Mouse (Mus musculus) liver, adult (tissue): Measurements from ENCODE around the gene Marveld3.

Source experiments
- GATA4 ChIP-seq: IDR thresholded peaks from 2 replicates; pipeline ENCODE4 v1.6.1; 2014; ENCODE audit warnings: mild to moderate bottlenecking, low read length; ENCODE audit not compliant: insufficient replicate concordance

The Marveld3 gene

DNA sequence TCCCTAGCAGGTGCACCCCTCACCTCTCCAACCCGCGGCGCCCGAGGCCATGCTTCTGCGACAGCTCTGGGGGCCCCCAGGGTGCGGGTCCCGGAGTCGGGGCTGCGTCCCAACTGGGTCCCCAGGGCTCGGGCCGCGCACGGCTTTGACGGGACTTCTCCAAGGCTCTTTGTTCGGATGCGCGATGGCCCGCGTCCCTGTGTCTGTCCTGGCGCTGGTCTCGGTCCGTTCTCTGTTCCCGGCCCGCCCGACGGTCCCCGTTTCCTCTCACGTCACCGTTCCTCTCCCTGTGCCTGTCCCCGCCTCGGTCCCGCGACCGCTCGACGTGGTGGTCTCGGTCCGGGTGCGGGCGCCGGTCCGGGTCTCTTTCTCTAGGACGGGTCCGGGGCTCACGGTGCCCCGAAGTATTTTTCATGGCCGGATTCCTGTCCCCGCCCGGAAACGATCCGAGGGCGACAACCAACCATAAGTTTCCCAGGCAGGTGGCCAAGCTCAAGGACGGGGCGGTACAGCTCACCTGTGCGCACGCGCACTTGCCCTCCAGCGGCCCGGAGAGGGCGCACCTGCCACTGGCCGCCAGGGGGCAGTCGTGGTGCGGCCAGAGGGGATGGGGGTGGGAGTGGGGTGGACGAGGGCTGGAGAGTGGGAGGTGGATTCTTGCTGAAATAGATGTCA is at the start of gene Marveld3:
Gene Marveld3, minus strand, starts transcription at position 511 of the 675 bp plus-strand sequence.
- no peak for TF ChIP-seq GATA4

- TF ChIP-seq GATA4: no peak
Observed at GRCm38 (mm10) chr8:110010868-110011267, 48.9 kb upstream of the Marveld3 start.

- TF ChIP-seq GATA4: no peak
Observed at GRCm38 (mm10) chr8:110008995-110009446, 47.0 kb upstream of the Marveld3 start.

- no peak for TF ChIP-seq GATA4
Observed at GRCm38 (mm10) chr8:110008228-110008994, 46.4 kb upstream of the Marveld3 start.

GRCm38 (mm10) chr8:110006312-110007023 is 44.5 kb upstream of the Marveld3 start:
- TF ChIP-seq GATA4: no peak

GRCm38 (mm10) chr8:110004300-110004699 is 42.3 kb upstream of the Marveld3 start:
- TF ChIP-seq GATA4: peak; percentile 85

GRCm38 (mm10) chr8:110002953-110003352 is 41.0 kb upstream of the Marveld3 start:
- no peak for TF ChIP-seq GATA4

- peak; percentile 23; the same call in 1 of the 2 replicates for TF ChIP-seq GATA4
Observed at GRCm38 (mm10) chr8:109999974-110000373, 38.0 kb upstream of the Marveld3 start.

DNA sequence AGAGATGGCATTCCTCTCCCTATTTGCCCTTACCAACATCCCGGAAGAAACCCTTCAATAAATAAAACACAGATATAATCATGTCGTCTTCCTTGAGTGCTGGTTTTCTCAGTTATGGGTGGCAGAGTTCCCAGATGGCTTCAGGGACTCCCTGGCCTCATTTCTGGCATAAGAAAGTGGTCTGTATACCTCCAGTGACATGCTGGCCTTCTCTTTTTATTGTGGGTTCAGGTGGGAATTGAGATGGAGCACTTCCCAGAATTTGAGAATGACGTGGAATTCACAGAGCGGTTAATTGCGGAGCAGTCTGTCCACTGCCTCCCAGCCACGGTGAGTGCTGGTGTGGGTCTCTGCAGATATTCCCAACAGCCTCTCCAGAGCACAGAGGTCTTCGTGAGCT is 36.1 kb upstream of the Marveld3 start:
- TF ChIP-seq GATA4: no peak

- no peak for TF ChIP-seq GATA4
Observed at GRCm38 (mm10) chr8:109997381-109997780, 35.4 kb upstream of the Marveld3 start.

- TF ChIP-seq GATA4: no peak
Observed at GRCm38 (mm10) chr8:109992951-109993350, 30.9 kb upstream of the Marveld3 start.

DNA sequence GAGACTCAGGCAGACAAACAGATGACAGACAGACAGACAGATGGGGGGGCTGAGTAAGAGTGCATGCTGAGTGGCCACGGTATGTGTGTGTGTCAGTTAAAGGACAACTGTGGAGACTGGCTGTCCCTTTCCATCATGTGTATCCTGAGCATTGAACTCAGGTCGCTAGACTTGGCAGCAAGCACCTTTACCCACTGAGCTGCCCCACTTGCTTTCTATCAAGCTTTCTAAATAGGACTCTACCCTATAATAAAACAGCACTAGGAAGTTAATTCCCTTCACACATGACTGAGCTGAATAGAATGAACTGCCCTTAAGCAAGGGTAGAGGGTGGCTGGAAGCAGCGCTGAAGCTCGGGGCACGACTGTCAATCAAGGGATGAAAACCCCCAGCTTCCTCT is 30.2 kb upstream of the Marveld3 start:
- TF ChIP-seq GATA4: no peak

DNA sequence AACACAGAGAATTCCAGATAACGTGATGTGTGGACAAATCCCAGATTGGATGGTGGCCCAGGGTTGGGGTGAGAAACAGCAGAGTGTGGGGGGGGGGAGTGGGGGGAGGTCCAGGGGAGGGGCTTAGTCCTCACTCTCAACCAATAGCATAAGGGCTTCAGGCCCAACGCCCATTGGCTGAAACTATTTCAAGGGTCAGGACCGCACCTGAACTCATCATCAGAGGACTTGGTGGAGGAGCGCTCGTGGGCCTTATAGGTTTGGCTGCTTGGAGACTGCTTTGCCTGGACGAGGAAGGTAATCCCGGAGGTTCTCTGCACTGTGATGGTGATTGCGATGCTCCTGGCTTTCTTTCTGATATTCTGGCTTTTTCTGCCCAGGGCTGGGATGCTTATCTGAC is 28.2 kb upstream of the Marveld3 start, which contains the start of gene Tat:
Gene Tat, plus strand, starts transcription at position 214 of the 400 bp plus-strand sequence.
- TF ChIP-seq GATA4: no peak

GRCm38 (mm10) chr8:109989151-109989550 is 27.1 kb upstream of the Marveld3 start:
- no peak for TF ChIP-seq GATA4

- TF ChIP-seq GATA4: no peak
Observed at GRCm38 (mm10) chr8:109987776-109988175, 25.8 kb upstream of the Marveld3 start.

GRCm38 (mm10) chr8:109986384-109986783 is 24.4 kb upstream of the Marveld3 start:
- no peak for TF ChIP-seq GATA4

- no peak for TF ChIP-seq GATA4
Observed at GRCm38 (mm10) chr8:109983944-109984343, 21.9 kb upstream of the Marveld3 start.
